ENCODE assay signal across 9 mouse cellular contexts in genomic region chr13:43122306-43123070, GRCm38 (mm10). TPM values are rescaled to one million over a fixed set of nuclear protein-coding genes. Genes with fewer than 3 reads are reported as not detected.
A peak's percentile ranks its signal among the peaks of the same experiment; 100 is the strongest.
DNase-seq lines count a peak whose midpoint lies in the region; ATAC-seq lines count a peak whose summit lies in the region.
"Had no signal": no experiment of that assay in that cellular context is flagged by ENCODE, and none has a peak within 500 bp of the region (broad histone marks: within the 10 kb centered on the region; RNA-seq: fewer than 3 reads in every experiment).

No protein-coding gene starts in this region.

- H3K4me2 ChIP-seq in hindbrain, embryonic 11.5 days (replicated peaks; ENCODE audit: low read depth, low read length) = no peak overlapping the region
- H3K4me2 ChIP-seq in hindbrain, embryonic 16.5 days (ENCODE audit: low read length) = no peak overlapping the region
- H3K4me2 ChIP-seq: lung, embryonic 14.5 days had no signal

- no peak overlapping the region for H3K27ac ChIP-seq in hindbrain, embryonic 11.5 days (ENCODE audit: low read depth, low read length)
- no peak overlapping the region for H3K27ac ChIP-seq in hindbrain, embryonic 16.5 days (ENCODE audit: low read depth, low read length)

- no peaks in the 10 kb centered on the region for H3K36me3 ChIP-seq in hindbrain, embryonic 11.5 days (ENCODE audit: control insufficient read depth, insufficient read depth, low read length)
- H3K36me3 ChIP-seq in hindbrain, embryonic 16.5 days (ENCODE audit: control insufficient read depth, insufficient read depth, low read length) = no peaks in the 10 kb centered on the region

- H3K4me1 ChIP-seq in hindbrain, embryonic 11.5 days (replicated peaks; ENCODE audit: control insufficient read depth, insufficient read depth, low read length) = 0 out of 2 replicates have a peak, but pooled peaks cover 3% of the 10 kb centered on the region
- H3K4me1 ChIP-seq in hindbrain, embryonic 16.5 days (ENCODE audit: control insufficient read depth, insufficient read depth, low read depth, low read length) = no peaks in the 10 kb centered on the region

- peak; percentile 30 for DNase-seq in hindbrain, embryonic 11.5 days (ENCODE audit: low spot score)
- peak; percentile 11 for DNase-seq in spleen, adult 18-20 months
- no peak for DNase-seq in spleen, adult 12 weeks (ENCODE audit: low spot score)
- peak; percentile 47 to 58 for DNase-seq in spleen, postnatal 36 days (ENCODE audit: low spot score in 2 of 2)
- no peak for DNase-seq in ovary, postnatal 14 days (ENCODE audit: low spot score)
- no peak for DNase-seq in cerebellum, postnatal 36 days
- DNase-seq: lung, embryonic 14.5 days had no signal

- H3K27me3 ChIP-seq in hindbrain, embryonic 11.5 days (ENCODE audit: control insufficient read depth, insufficient read depth, low read length) = no peaks in the 10 kb centered on the region
- no peaks in the 10 kb centered on the region for H3K27me3 ChIP-seq in hindbrain, embryonic 16.5 days (replicated peaks; ENCODE audit: control insufficient read depth, insufficient read depth, low read length)

- H3K9ac ChIP-seq in hindbrain, embryonic 11.5 days (ENCODE audit: low read depth, low read length) = no peak overlapping the region
- no peak overlapping the region for H3K9ac ChIP-seq in hindbrain, embryonic 16.5 days (ENCODE audit: low read depth, low read length)
- H3K9ac ChIP-seq: lung, embryonic 14.5 days had no signal

- no peaks in the 10 kb centered on the region for H3K9me3 ChIP-seq in hindbrain, embryonic 11.5 days (ENCODE audit: control insufficient read depth, low read length)
- no peaks in the 10 kb centered on the region for H3K9me3 ChIP-seq in hindbrain, embryonic 16.5 days (ENCODE audit: control insufficient read depth, low read length)

- ATAC-seq in hindbrain, embryonic 11.5 days (ENCODE audit: low FRiP score) = no peak
- ATAC-seq in hindbrain, embryonic 16.5 days = no peak
- peak; percentile 79 for ATAC-seq in granulocyte monocyte progenitor cell, adult 5-6 weeks (replicated peaks; ENCODE audit: poor library complexity, severe bottlenecking)

- H3K4me3 ChIP-seq in hindbrain, embryonic 11.5 days (ENCODE audit: low read depth, low read length) = no peak overlapping the region
- no peak overlapping the region for H3K4me3 ChIP-seq in hindbrain, embryonic 16.5 days (ENCODE audit: low read length)

- 56% methylated on average over 16 of the region's 16 CpGs for WGBS in hindbrain, embryonic 11.5 days
- WGBS in hindbrain, embryonic 16.5 days = 66% methylated on average over 15 of the region's 16 CpGs

RNA-seq across cellular contexts. Expression of gene Tbc1d7, which starts 48.8 kb away (rescaled TPM):
- polyA plus RNA-seq in hindbrain, embryonic 11.5 days (2014; fragmentation: Nextera tagmentation; extraction: Ambion mirVana) = 71.3 and 74.8 TPM in 2 replicates
- 85.3 and 86.0 TPM in 2 replicates for polyA plus RNA-seq in hindbrain, embryonic 16.5 days (2015; fragmentation: Nextera tagmentation; extraction: Ambion mirVana)
- total RNA-seq in granulocyte monocyte progenitor cell, adult 5-6 weeks (2014; fragmentation: Nextera tagmentation) = 16.7 and 34.8 TPM in 2 replicates
- 8.2 and 12.7 TPM in 2 replicates for total RNA-seq in granulocyte monocyte progenitor cell, adult 5-6 weeks (2017)

Comparison
In these comparisons a context has a peak if more than half of its experiments do, and no peak if none do; other contexts are left out.
1. DNase-seq: peak in hindbrain, embryonic 11.5 days (single experiment), spleen, adult 18-20 months (2 of 2) and spleen, postnatal 36 days (2 of 2); none in spleen, adult 12 weeks (single experiment), ovary, postnatal 14 days (single experiment) and cerebellum, postnatal 36 days (0 of 2).